Mouse (Mus musculus): ENCODE data around the gene Pax6.

Pax6 gene

GRCm38 (mm10) chr2:105671116-105671797 is 2.6 kb downstream of the Pax6 start:
- DNase-seq (ENCODE audit: low read depth, low spot score): no peak

GRCm38 (mm10) chr2:105671798-105672595 is 3.3 kb downstream of the Pax6 start:
- DNase-seq (ENCODE audit: low read depth, low spot score): no peak

- DNase-seq (ENCODE audit: low read depth, low spot score): no peak
Measured at GRCm38 (mm10) chr2:105672596-105672960, 3.9 kb downstream of the Pax6 start.

GRCm38 (mm10) chr2:105673054-105673453 is 4.4 kb downstream of the Pax6 start:
- no peak for DNase-seq (ENCODE audit: low read depth, low spot score)

- no peak for DNase-seq (ENCODE audit: low read depth, low spot score)
Measured at GRCm38 (mm10) chr2:105673631-105674060, 4.9 kb downstream of the Pax6 start.

GRCm38 (mm10) chr2:105674061-105674874 is 5.6 kb downstream of the Pax6 start:
- no peak for DNase-seq (ENCODE audit: low read depth, low spot score)

- DNase-seq (ENCODE audit: low read depth, low spot score): no peak
Measured at GRCm38 (mm10) chr2:105674875-105675729, 6.4 kb downstream of the Pax6 start.

- no peak for DNase-seq (ENCODE audit: low read depth, low spot score)
Measured at GRCm38 (mm10) chr2:105675730-105676079, 7.0 kb downstream of the Pax6 start.

- DNase-seq (ENCODE audit: low read depth, low spot score): no peak
Measured at GRCm38 (mm10) chr2:105676080-105676908, 7.6 kb downstream of the Pax6 start.

- no peak for DNase-seq (ENCODE audit: low read depth, low spot score)
Measured at GRCm38 (mm10) chr2:105676909-105677433, 8.3 kb downstream of the Pax6 start.

GRCm38 (mm10) chr2:105677434-105678105 is 8.9 kb downstream of the Pax6 start:
- no peak for DNase-seq (ENCODE audit: low read depth, low spot score)

GRCm38 (mm10) chr2:105678306-105678705 is 9.6 kb downstream of the Pax6 start:
- DNase-seq (ENCODE audit: low read depth, low spot score): no peak

GRCm38 (mm10) chr2:105678880-105679321 is 10.2 kb downstream of the Pax6 start:
- no peak for DNase-seq (ENCODE audit: low read depth, low spot score)

- no peak for DNase-seq (ENCODE audit: low read depth, low spot score)
Measured at GRCm38 (mm10) chr2:105679331-105679730, 10.6 kb downstream of the Pax6 start.

GRCm38 (mm10) chr2:105680146-105680998 is 11.7 kb downstream of the Pax6 start:
- DNase-seq (ENCODE audit: low read depth, low spot score): no peak

- DNase-seq (ENCODE audit: low read depth, low spot score): no peak
Measured at GRCm38 (mm10) chr2:105680999-105681710, 12.5 kb downstream of the Pax6 start.

- DNase-seq (ENCODE audit: low read depth, low spot score): no peak
Measured at GRCm38 (mm10) chr2:105682011-105682501, 13.4 kb downstream of the Pax6 start.
